Mouse (Mus musculus) forebrain, embryonic 13.5 days (tissue): Measurements from ENCODE around the gene Abcc4. TPM values are rescaled to one million over a fixed set of nuclear protein-coding genes. Genes with fewer than 3 reads are reported as not detected.

Experiments
- ATAC-seq: fragments of 200-750 bp; cut with Nextera tagmentation; 2 replicates; pipeline ENCODE4 v1.8.0; 2017
- H3K27ac ChIP-seq: fragments of 300-500 bp; sonication (generic); 2 replicates; pipeline ENCODE4 v1.5.1; 2015; ENCODE audit warnings: inconsistent platforms, mild to moderate bottlenecking, moderate library complexity
- H3K27me3 ChIP-seq: fragments of 300-500 bp; sonication (generic); 2 replicates; pipeline ENCODE4 v1.6.1; 2015; ENCODE audit warnings: mild to moderate bottlenecking, inconsistent platforms
- H3K36me3 ChIP-seq: fragments of 300-500 bp; sonication (generic); 2 replicates; pipeline ENCODE4 v1.6.1; 2015; ENCODE audit warnings: mild to moderate bottlenecking, inconsistent platforms; ENCODE audit not compliant: poor library complexity, severe bottlenecking
- H3K4me1 ChIP-seq: fragments of 300-500 bp; sonication (generic); 2 replicates; pipeline ENCODE4 v1.6.1; 2015; ENCODE audit warnings: inconsistent platforms
- H3K4me2 ChIP-seq: fragments of 300-500 bp; sonication (generic); 2 replicates; pipeline ENCODE4 v1.6.1; 2015; ENCODE audit warnings: inconsistent platforms, mild to moderate bottlenecking, moderate library complexity
- H3K4me3 ChIP-seq: fragments of 300-500 bp; sonication (generic); 2 replicates; pipeline ENCODE4 v1.5.1; 2015; ENCODE audit warnings: mild to moderate bottlenecking, inconsistent platforms
- H3K9ac ChIP-seq: fragments of 300-500 bp; sonication (generic); 2 replicates; pipeline ENCODE4 v1.6.1; 2015; ENCODE audit warnings: mild to moderate bottlenecking, inconsistent platforms
- H3K9me3 ChIP-seq: fragments of 300-500 bp; sonication (generic); replicated peaks from 2 replicates; pipeline ENCODE4 v1.6.1; 2016; ENCODE audit warnings: inconsistent platforms
- WGBS: fragments of 180-500 bp; shearing (Covaris S2); methylation state at CpG from one replicate; pipeline ENCODE4 v1.1.7; 2015; 5-methylcytosine and 5-hydroxymethylcytosine counted together
- polyA plus RNA-seq: library from polyadenylated mRNA; unstranded; fragments of >200 nt; fragmentation: Nextera tagmentation; extraction: Ambion mirVana; gene quantifications from 2 replicates; pipeline ENCODE4 v1.2.1, GENCODE M21; 2015

The Abcc4 gene
- polyA plus RNA-seq, 1 experiment from 2014 or later: 1.2 TPM

- H3K27ac ChIP-seq: no peak overlapping the region
- no peak overlapping the region for H3K4me2 ChIP-seq
- H3K9ac ChIP-seq: no peak overlapping the region
- H3K4me3 ChIP-seq: no peak overlapping the region
- H3K4me1 ChIP-seq: peaks cover 15% of the 10 kb centered on the region
- no peak for ATAC-seq
- H3K36me3 ChIP-seq: no peaks in the 10 kb centered on the region
- 98% methylated on average over 11 of the region's 11 CpGs for WGBS
- H3K9me3 ChIP-seq: no peaks in the 10 kb centered on the region
- H3K27me3 ChIP-seq: no peaks in the 10 kb centered on the region
Measured at GRCm38 (mm10) chr14:118610786-118611185, 95.2 kb downstream of the Abcc4 start.

- peak; percentile 81 for ATAC-seq
- Histone ChIP-seq H3K4me3 (no peak overlapping the region), H3K36me3 (no peaks in the 10 kb centered on the region), H3K27ac (peak overlapping the region; percentile 40; the same call in 1 of the 2 replicates), H3K27me3 (no peaks in the 10 kb centered on the region), H3K4me2 (peak overlapping the region; percentile 1; the same call in 1 of the 2 replicates), H3K9me3 (no peaks in the 10 kb centered on the region), H3K4me1 (peaks cover 15% of the 10 kb centered on the region), H3K9ac (no peak overlapping the region)
- WGBS: 36% methylated on average over 16 of the region's 16 CpGs
Measured at GRCm38 (mm10) chr14:118608816-118609465, 97.1 kb downstream of the Abcc4 start.

GRCm38 (mm10) chr14:118608317-118608716 is 97.7 kb downstream of the Abcc4 start:
- H3K27ac ChIP-seq: 0 out of 2 replicates have a peak overlapping the region, but pooled peaks have one; percentile 10
- no peak overlapping the region for H3K9ac ChIP-seq
- ATAC-seq: no peak
- H3K4me2 ChIP-seq: peak overlapping the region; percentile 1; the same call in 1 of the 2 replicates
- H3K4me3 ChIP-seq: no peak overlapping the region
- H3K36me3 ChIP-seq: no peaks in the 10 kb centered on the region
- H3K27me3 ChIP-seq: no peaks in the 10 kb centered on the region
- H3K4me1 ChIP-seq: peaks cover 15% of the 10 kb centered on the region
- no peaks in the 10 kb centered on the region for H3K9me3 ChIP-seq
- 94% methylated on average over 7 of the region's 7 CpGs for WGBS

DNA sequence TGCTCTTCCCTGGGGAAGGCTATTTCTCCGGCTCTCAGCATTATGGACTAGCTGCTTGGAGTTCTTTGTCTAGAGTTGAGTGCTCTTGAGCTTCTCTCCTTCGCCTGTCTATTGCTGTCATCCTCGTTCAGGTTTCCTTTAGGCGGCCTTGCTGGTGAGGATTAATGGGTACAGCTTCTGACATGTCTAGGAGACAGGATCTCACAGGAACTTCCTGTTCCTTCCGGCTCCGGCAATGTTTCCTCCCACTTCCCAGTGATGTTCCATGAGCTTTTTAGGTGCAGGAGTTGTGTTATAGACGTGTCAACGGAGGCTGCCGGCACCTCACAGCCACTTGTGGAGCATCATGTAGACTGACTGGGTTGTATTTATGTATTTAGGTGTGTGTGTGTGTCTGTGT is 99.5 kb downstream of the Abcc4 start:
- H3K4me3 ChIP-seq: no peak overlapping the region
- no peak overlapping the region for H3K4me2 ChIP-seq
- 91% methylated on average over 9 of the region's 9 CpGs for WGBS
- H3K9ac ChIP-seq: no peak overlapping the region
- no peaks in the 10 kb centered on the region for H3K27me3 ChIP-seq
- H3K9me3 ChIP-seq: no peaks in the 10 kb centered on the region
- no peak overlapping the region for H3K27ac ChIP-seq
- H3K4me1 ChIP-seq: peaks cover 15% of the 10 kb centered on the region
- H3K36me3 ChIP-seq: no peaks in the 10 kb centered on the region
- no peak for ATAC-seq

GRCm38 (mm10) chr14:118604903-118605302 is 101.1 kb downstream of the Abcc4 start:
- Histone ChIP-seq H3K27me3 (no peaks in the 10 kb centered on the region), H3K9ac (no peak overlapping the region), H3K4me3 (no peak overlapping the region), H3K9me3 (no peaks in the 10 kb centered on the region), H3K4me1 (peaks cover 14% of the 10 kb centered on the region), H3K27ac (no peak overlapping the region), H3K36me3 (no peaks in the 10 kb centered on the region), H3K4me2 (no peak overlapping the region)
- 91% methylated on average over 2 of the region's 2 CpGs for WGBS
- ATAC-seq: no peak

DNA sequence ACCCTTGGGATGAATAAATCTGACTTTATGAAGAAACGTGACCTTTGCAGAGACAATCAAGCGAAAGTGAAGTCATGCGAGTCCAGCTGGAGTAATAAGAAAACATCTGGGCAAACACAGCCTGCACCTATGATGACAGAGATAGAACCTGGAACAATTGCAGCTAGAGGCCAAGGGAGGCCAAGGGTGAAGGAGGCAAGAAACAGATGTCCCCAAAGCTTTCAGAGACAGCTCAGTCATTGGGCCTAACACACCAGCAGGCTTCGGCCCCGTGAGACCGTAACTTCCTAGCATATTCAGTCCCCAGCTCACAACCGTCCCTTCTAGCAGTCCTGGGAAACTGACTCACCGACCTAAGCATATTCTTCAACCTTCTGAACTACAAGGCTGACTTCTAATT is 104.0 kb downstream of the Abcc4 start:
- no peaks in the 10 kb centered on the region for H3K27me3 ChIP-seq
- no peak overlapping the region for H3K27ac ChIP-seq
- H3K36me3 ChIP-seq: no peaks in the 10 kb centered on the region
- no peak for ATAC-seq
- no peak overlapping the region for H3K4me2 ChIP-seq
- H3K9ac ChIP-seq: no peak overlapping the region
- H3K9me3 ChIP-seq: no peaks in the 10 kb centered on the region
- no peak overlapping the region for H3K4me3 ChIP-seq
- WGBS: 82% methylated on average over 8 of the region's 8 CpGs
- H3K4me1 ChIP-seq: no peaks in the 10 kb centered on the region

DNA sequence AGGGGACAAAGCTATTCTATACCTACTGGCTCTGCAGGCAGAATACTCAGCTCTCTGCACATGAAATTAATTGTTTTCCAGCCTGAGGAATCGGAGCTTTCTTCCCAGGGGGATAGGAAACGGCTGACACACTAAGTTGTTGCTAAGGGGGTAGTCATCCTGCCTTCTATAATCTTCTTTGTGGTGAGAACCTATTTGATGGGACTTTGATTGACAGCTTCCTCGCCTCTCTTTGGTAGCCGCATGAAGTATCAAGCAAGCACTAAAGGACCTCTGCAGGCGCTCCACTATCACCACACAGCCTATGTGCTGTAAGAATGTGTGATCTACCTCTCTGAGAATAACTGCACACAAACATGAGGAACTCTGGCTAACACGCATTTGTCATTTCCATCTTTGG is 105.3 kb downstream of the Abcc4 start:
- Histone ChIP-seq H3K4me2 (no peak overlapping the region), H3K27ac (no peak overlapping the region), H3K27me3 (no peaks in the 10 kb centered on the region), H3K36me3 (no peaks in the 10 kb centered on the region), H3K4me3 (no peak overlapping the region), H3K4me1 (peaks cover 4% of the 10 kb centered on the region; the same call in 1 of the 2 replicates), H3K9me3 (no peaks in the 10 kb centered on the region), H3K9ac (no peak overlapping the region)
- no peak; the same call in 1 of the 2 replicates for ATAC-seq
- 34% methylated on average over 6 of the region's 6 CpGs for WGBS

DNA sequence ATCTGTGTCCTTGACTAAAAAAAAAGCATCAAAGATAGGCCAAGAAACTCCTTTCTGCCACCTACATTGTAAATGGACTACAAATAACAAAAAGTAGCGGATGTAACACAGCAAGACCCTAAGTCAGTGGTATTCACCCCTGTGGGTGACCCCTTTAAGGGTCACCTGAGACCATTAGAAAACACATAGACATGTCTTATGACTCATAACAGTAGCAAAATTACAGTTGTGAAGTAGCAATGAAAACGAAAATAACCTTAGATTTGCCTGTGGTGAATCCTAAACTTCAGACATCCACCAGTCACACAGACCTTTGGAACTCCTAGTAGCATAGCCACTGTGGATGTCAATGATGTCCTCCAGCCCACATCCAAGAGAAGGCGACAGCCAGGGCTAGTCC is 107.3 kb downstream of the Abcc4 start:
- H3K27me3 ChIP-seq: no peaks in the 10 kb centered on the region
- H3K9ac ChIP-seq: no peak overlapping the region
- no peak overlapping the region for H3K4me2 ChIP-seq
- H3K4me1 ChIP-seq: peaks cover 8% of the 10 kb centered on the region; the same call in 1 of the 2 replicates
- no peak overlapping the region for H3K27ac ChIP-seq
- no peaks in the 10 kb centered on the region for H3K9me3 ChIP-seq
- 92% methylated on average over 3 of the region's 3 CpGs for WGBS
- no peak overlapping the region for H3K4me3 ChIP-seq
- ATAC-seq: no peak
- no peaks in the 10 kb centered on the region for H3K36me3 ChIP-seq

DNA sequence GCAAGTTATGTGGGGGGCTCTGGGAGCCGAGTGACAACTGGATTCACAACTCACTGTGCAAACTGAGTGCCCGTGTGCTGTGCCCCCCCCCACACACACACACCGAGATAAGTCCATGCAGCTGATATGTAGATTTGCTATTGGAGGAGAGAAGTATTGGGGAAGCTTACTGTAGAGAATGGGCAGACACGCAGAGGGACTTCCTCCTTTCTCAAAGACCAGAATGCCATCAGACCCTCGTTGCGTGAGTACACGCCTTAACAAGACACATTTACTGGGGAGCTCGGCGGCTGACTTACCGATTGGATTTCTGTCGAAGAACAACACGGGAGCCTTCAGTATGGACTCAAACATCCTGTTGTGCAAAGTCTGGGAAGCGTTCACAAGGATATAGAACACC is 111.6 kb downstream of the Abcc4 start:
- Histone ChIP-seq H3K9me3 (no peaks in the 10 kb centered on the region), H3K9ac (no peak overlapping the region), H3K4me3 (no peak overlapping the region), H3K27ac (no peak overlapping the region), H3K27me3 (peaks cover 12% of the 10 kb centered on the region), H3K4me2 (no peak overlapping the region), H3K36me3 (no peaks in the 10 kb centered on the region), H3K4me1 (peaks cover 24% of the 10 kb centered on the region)
- ATAC-seq: no peak
- WGBS: 87% methylated on average over 13 of the region's 13 CpGs

GRCm38 (mm10) chr14:118591477-118592403 is 114.3 kb downstream of the Abcc4 start:
- no peak overlapping the region for H3K4me3 ChIP-seq
- no peak overlapping the region for H3K9ac ChIP-seq
- H3K9me3 ChIP-seq: no peaks in the 10 kb centered on the region
- 49% methylated on average over 20 of the region's 20 CpGs for WGBS
- H3K4me2 ChIP-seq: no peak overlapping the region
- peak; percentile 86 for ATAC-seq
- no peak overlapping the region for H3K27ac ChIP-seq
- H3K4me1 ChIP-seq: peaks cover 24% of the 10 kb centered on the region
- peaks cover 12% of the 10 kb centered on the region for H3K27me3 ChIP-seq
- no peaks in the 10 kb centered on the region for H3K36me3 ChIP-seq

- ATAC-seq: no peak
- Histone ChIP-seq H3K4me1 (no peaks in the 10 kb centered on the region), H3K4me2 (no peak overlapping the region), H3K27ac (no peak overlapping the region), H3K27me3 (no peaks in the 10 kb centered on the region), H3K4me3 (no peak overlapping the region), H3K9me3 (no peaks in the 10 kb centered on the region), H3K9ac (no peak overlapping the region), H3K36me3 (no peaks in the 10 kb centered on the region)
- 93% methylated on average over 8 of the region's 8 CpGs for WGBS
Measured at GRCm38 (mm10) chr14:118582333-118582941, 123.6 kb downstream of the Abcc4 start.

DNA sequence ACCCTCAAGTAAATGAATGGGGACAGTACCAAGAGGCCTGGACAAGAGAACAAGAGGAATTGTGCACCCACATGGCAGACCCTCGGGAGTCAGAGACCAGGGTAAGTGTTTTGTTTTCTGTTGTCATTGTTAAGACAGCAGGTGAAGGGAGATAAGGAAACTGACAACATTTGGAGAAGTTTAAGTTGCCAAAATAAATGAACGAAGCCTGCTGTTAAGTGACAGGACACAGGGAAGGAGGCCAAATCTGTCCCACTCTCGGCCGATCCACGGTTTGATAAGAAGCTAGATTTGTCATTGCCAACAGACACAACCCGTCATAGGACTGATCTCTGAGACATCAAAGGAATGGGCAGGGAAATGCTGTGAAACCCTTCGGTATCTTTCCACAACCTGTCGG is 124.3 kb downstream of the Abcc4 start:
- no peaks in the 10 kb centered on the region for H3K4me1 ChIP-seq
- WGBS: 77% methylated on average over 8 of the region's 8 CpGs
- H3K4me2 ChIP-seq: no peak overlapping the region
- H3K9ac ChIP-seq: no peak overlapping the region
- no peak for ATAC-seq
- no peak overlapping the region for H3K4me3 ChIP-seq
- no peaks in the 10 kb centered on the region for H3K9me3 ChIP-seq
- no peaks in the 10 kb centered on the region for H3K27me3 ChIP-seq
- H3K36me3 ChIP-seq: no peaks in the 10 kb centered on the region
- no peak overlapping the region for H3K27ac ChIP-seq
